Mouse (Mus musculus) kidney, adult 2 months (tissue): Measurements from ENCODE around the gene Pou2af1.

ENCODE experiments used
- CTCF ChIP-seq: fragments of 200-500 bp; conservative IDR thresholded peaks from 2 replicates; pipeline ENCODE4 v1.5.1; 2011; ENCODE audit warnings: low read depth, mild to moderate bottlenecking, control low read depth, low read length, moderate library complexity, mixed read lengths; ENCODE audit not compliant: insufficient read depth, insufficient read length
- POLR2A ChIP-seq: fragments of 200-500 bp; IDR thresholded peaks from one replicate; pipeline ENCODE4 v1.6.1; 2011; ENCODE audit warnings: low read depth, low read length, control low read depth

DNA sequence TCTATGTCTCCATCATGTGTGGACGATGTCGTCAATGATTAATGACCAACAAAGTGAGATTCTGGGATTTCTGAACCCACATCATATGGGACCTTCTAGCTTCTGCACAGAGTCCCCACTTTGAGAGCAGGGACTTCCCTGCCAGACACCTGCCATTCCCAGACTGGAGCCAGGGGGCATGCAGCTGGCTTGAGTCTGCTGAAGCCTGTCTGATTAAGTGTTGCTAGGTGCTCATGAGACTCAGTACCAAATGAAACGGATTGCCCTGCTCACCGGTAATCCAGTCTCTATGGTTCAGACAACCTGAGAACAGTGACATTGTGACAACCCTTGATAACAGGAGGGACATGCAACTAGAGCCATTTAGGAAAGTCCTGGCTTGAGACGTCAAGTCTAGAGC is 49.5 kb upstream of the Pou2af1 start:
- TF ChIP-seq CTCF (no peak), POLR2A (no peak)
